Mouse (Mus musculus): ENCODE data around the gene Evx2.

The Evx2 gene

DNA sequence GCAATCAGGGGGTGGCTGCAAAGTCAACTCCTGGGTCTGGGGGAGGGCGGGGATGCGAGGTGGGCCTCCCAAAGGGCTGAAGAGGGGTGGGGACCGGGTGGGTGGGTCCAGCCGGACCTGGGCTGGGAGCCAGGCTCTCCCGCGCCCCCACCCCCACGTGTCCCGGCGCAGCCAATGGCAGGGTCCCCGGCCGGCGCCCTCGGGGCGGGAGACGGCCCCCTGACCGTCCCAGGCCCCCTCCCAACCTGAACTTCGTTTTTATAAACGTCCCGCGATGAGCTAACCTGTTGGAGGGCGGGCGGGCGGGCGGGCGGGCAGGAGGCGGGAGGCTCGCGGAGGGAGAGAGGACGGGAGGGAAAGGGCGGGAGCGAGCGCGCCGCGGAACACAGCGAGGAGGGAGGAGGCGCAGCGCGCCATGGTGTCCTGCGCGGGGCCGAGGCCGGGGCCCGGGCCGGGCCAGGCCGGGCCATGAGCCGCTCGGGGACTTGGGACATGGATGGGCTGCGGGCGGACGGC, 8.5 kb upstream of the Evx2 start, which contains the start of gene Hoxd13:
Gene Hoxd13, plus strand, starts transcription at position 469 of the 516 bp plus-strand sequence.
- DNase-seq (ENCODE audit: extremely low read depth, low read depth, low spot score): no peak

DNA sequence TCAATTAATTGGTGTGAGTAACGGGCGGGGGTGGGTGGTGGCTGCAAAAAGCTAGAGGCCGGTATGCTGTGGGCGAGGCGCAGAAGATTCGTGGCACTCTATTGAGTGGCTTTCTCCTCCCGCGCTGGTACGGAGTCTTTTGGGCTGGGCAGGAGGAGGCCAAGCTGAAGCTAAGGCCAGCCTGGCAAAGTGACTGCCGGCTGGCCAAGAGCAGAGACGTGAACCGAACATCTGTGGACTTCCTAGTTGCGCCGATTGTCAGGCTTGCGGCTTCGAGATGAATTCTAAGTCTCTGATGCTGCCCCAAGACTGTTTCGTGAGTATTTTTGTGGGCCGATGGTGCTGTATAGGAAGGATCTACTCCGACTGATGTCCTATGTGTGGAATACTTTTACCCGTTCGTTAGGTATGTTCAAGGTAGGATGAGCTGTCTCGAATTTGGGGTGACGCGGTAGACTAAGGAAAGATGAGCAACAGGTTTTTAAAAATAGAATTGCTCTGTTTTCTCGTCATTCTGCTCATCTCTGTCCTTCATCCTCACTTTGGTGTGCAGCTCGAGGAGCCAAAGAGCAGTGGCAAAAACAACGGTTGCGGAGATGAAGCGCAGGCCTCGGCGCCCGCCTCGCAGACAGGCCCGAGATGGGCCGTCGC, 8.0 kb upstream of the Evx2 start:
- no peak for DNase-seq (ENCODE audit: extremely low read depth, low read depth, low spot score)

DNA sequence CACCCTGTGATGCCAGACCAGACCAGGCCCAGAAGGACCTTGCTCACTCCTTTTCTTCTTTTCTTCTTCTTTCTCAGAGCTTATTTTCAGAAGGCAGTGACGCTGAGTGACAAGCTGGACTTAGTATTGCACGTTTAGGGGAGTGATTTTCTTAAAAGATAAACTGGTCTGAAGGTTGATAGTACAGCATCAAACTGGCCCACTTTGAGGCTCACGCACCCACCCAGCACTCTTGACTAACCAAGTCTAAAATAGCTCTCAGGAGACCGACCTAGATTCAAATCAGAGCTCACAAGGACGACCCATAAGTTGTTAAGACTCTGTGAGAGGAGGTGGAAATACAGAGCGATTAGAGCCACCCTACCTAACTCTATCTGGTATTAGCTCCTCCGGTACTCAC, 7.1 kb upstream of the Evx2 start:
- no peak for DNase-seq (ENCODE audit: extremely low read depth, low read depth, low spot score)

DNA sequence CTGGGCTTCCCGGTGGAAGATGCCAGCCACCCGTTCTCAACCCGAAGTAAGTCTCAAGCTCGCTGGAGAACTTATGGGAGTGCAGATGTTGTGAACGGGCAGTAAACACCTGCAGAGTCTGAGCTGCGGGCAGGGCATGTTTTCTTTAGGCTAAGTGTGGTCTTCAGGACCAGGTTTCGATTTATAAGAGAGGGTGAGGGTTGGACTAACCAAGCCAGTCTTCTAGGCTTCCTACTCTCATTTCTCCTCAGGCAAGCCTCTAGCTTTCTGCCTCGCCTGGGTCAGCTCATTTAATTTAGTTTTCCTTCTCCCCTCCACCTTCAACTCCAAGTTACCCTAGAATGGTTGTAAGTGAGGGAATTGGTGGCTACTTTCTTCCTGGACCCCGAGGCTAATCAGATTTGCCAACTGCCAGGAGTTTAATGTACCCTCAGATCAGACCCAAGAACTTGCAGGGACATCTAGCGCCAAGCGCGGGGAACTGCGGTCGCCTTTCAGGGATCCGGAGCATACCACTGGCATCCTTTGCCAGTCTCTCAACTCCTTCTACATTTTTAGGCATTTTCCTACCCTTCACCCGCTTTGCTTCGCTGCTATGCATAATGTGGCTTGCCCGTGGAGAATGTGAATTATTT, 4.1 kb upstream of the Evx2 start:
- no peak for DNase-seq (ENCODE audit: extremely low read depth, low read depth, low spot score)

- DNase-seq (ENCODE audit: extremely low read depth, low read depth, low spot score): no peak
Measured at GRCm38 (mm10) chr2:74661685-74662084, 2.3 kb upstream of the Evx2 start.

DNA sequence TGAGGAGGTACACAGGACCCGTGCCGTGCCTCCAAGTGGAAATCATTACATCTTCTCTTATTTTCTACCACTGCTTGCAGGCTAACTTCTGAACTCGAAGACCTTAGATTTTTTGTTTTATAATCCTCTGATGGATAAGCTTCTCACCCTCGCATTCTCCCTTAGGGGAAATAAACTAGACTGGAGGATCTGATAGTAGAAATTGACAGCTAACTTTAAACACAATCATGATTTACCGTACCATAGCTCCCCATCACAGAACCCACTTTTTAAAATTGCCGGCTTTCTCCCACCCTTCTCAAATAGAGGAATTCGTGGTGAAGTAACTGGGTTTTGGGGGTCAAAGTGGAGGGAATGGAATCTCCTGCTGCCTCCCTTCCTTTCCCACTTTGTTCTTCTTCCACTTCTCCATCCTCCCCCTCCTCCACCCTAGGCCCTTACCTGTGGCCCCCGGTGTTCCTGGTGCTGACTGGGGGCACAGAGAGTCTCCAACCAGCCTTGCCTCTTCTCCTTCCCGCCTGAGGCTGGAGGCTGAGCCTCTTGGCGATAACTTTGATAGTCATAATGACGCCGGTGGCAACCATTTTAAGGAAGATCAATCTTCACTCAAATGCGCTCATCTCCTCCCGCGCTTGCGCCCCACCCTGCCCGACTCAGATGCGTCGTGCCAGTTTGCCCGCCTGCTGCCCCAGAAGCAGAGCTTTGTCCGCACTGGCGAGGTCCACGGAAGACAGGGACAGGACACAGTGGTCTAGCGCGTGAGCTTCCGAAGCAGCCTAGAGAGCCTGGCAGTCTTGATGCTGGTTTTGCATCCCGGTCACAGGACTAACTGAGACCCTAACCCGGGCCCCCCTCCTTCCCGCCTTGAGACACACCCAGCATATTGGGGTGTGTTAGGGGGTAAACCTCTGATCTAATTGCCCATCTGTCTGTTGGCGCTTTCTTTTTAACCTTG, 1.3 kb upstream of the Evx2 start:
- DNase-seq (ENCODE audit: extremely low read depth, low read depth, low spot score): no peak

- DNase-seq (ENCODE audit: extremely low read depth, low read depth, low spot score): no peak
Measured at GRCm38 (mm10) chr2:74658667-74659371, 538 bp downstream of the Evx2 start.

- no peak for DNase-seq (ENCODE audit: extremely low read depth, low read depth, low spot score)
Measured at GRCm38 (mm10) chr2:74658024-74658666, 1.2 kb downstream of the Evx2 start.

- no peak for DNase-seq (ENCODE audit: extremely low read depth, low read depth, low spot score)
Measured at GRCm38 (mm10) chr2:74657251-74658023, 1.9 kb downstream of the Evx2 start.

DNA sequence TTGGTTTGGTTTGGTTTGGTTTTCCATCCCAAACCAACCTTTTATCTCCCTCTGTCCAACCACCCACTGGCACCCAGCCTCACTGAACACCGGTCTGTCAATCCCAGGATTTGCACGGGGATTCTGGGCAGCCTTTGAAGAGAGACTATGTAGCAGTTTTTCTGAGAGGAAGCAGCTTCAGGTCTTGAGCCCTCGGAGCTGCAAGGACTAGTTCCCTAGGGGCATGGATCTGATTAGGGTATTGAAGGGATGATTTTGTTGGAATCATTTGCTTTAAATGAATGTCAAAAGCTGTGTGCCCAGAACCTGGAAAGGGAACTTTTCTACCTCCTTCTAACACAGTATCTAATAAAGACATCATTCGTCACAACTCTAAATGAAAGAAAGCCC, 2.7 kb downstream of the Evx2 start:
- no peak for DNase-seq (ENCODE audit: extremely low read depth, low read depth, low spot score)

DNA sequence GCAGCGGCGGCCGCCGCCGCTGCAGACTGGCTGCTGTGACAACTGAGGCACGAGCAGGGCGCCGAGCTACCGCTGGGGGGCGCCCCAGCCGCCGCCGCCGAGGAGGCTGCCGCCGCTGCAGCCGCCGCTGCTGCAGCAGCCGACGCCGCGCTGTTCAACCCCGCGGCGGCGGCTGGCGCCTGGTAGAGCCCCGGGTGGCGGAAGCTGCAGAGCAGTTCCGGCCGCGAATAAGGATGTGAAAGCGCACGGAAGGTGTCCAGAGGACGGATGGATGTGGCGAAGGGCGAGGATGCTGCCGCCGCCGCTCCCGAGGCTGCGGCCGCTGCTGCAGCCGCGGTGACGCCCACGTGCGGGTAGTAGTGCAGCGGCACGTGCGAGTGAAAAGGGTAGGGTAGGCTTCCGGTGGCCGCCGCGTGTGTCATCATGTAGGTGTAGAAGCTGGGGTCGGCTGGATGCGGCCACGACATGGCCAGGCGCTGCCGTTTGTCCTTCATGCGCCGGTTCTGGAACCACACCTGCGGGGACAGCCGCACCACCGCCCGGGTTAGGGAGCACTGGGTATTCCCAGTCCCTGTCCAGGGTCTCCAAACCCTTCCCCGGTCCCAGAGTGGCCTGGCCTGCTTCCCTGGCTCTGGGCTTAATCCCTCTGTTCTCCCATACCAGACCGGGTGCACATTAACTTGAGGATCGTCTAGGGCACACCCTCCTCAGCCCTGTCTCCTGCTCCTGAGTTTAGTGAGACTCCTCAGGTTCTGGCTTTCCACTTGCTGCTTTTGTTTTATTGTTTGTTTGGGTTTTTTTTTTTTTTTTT, 3.3 kb downstream of the Evx2 start:
- DNase-seq (ENCODE audit: extremely low read depth, low read depth, low spot score): no peak

DNA sequence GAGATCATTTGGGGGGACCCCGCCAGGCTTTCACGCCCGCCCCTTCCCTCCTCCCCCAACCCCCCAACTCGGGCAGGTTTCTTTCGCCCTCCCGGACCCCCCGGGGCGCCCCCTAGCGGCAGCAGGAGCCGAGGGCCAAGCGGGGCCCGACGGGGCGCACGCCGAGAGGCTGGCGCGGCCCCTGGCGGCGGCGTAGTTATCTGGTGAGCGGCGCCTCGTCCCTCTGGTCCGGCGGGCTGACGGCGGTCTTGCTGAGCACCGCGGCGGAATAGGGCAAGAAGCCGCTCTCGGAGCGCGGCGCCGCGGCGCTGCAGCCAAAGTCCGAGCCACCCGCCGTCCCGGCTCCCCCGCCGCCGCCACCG, 4.0 kb downstream of the Evx2 start:
- no peak for DNase-seq (ENCODE audit: extremely low read depth, low read depth, low spot score)

GRCm38 (mm10) chr2:74654743-74655419, 4.5 kb downstream of the Evx2 start:
- DNase-seq (ENCODE audit: extremely low read depth, low read depth, low spot score): no peak

GRCm38 (mm10) chr2:74653781-74654535, 5.4 kb downstream of the Evx2 start:
- no peak for DNase-seq (ENCODE audit: extremely low read depth, low read depth, low spot score)

- no peak for DNase-seq (ENCODE audit: extremely low read depth, low read depth, low spot score)
Measured at GRCm38 (mm10) chr2:74652996-74653340, 6.4 kb downstream of the Evx2 start.

GRCm38 (mm10) chr2:74647082-74647864, 12.1 kb downstream of the Evx2 start:
- no peak for DNase-seq (ENCODE audit: extremely low read depth, low read depth, low spot score)

GRCm38 (mm10) chr2:74645631-74646030, 13.7 kb downstream of the Evx2 start:
- DNase-seq (ENCODE audit: extremely low read depth, low read depth, low spot score): no peak
